ENCODE assay signal across 8 mouse cellular contexts in genomic region chr10:13553498-13553985, GRCm38 (mm10). TPM values are rescaled to one million over a fixed set of nuclear protein-coding genes. Genes with fewer than 3 reads are reported as not detected.
A peak's percentile ranks its signal among the peaks of the same experiment; 100 is the strongest.
DNase-seq lines count a peak whose midpoint lies in the region; ATAC-seq and TF ChIP-seq lines count a peak whose summit lies in the region.

No protein-coding gene starts in this region.

- H3K4me3 ChIP-seq in gastrocnemius, adult 2 months, result peak overlapping the region; percentile 95
- H3K4me3 ChIP-seq in CH12.LX (replicated peaks in 1 of 3; ENCODE audit: low read depth in 2 of 3, low read length in 2 of 3, poor library complexity in 1 of 3), result peak overlapping the region; percentile 73 to 86 (median 74)
- H3K4me3 ChIP-seq in forebrain, embryonic 13.5 days, result peak overlapping the region; percentile 79
- H3K4me3 ChIP-seq in liver, embryonic 16.5 days (ENCODE audit: low read depth, low read length), result peak overlapping the region; percentile 71

- TF ChIP-seq POLR2A in CH12.LX (IDR thresholded peaks at IDR 0.05; ENCODE audit: low read depth, low read length), result no peak

- no peaks in the 10 kb centered on the region for H3K27me3 ChIP-seq in CH12.LX (replicated peaks)
- H3K27me3 ChIP-seq in forebrain, embryonic 13.5 days, result no peaks in the 10 kb centered on the region
- H3K27me3 ChIP-seq in liver, embryonic 16.5 days (ENCODE audit: control insufficient read depth, insufficient read depth, low read depth, low read length), result no peaks in the 10 kb centered on the region

- DNase-seq in gastrocnemius, adult 2 months, result no peak
- no peak for DNase-seq in gastrocnemius, postnatal 10 days
- peak; percentile 11 for DNase-seq in CH12.LX (ENCODE audit: extremely low read depth)
- DNase-seq in ovary, postnatal 36 days (ENCODE audit: low spot score), result no peak
- DNase-seq in Muller cell, postnatal 12 days (ENCODE audit: inconsistent ontology term), result no peak
- DNase-seq in cerebellum, adult 8-10 months, result no peak

- peak; percentile 36 for ATAC-seq in forebrain, embryonic 13.5 days
- peak; percentile 11 for ATAC-seq in liver, embryonic 16.5 days (ENCODE audit: low read depth)

- intact Hi-C loops in gastrocnemius, adult 2 months (cut with DNase I), result loop anchor here (5.0 kb wide), 1 partner anchor 536 kb away; no protein-coding TSS in a partner anchor

- WGBS in forebrain, embryonic 13.5 days, result 28% methylated on average over 10 of the region's 10 CpGs
- WGBS in liver, embryonic 16.5 days (ENCODE audit: insufficient replicate concordance), result 18% methylated on average over 10 of the region's 10 CpGs

- TF ChIP-seq CTCF in gastrocnemius, adult 2 months (IDR thresholded peaks at IDR 0.05), result no peak
- no peak for TF ChIP-seq CTCF in CH12.LX (conservative IDR thresholded peaks at IDR 0.05 in 1 of 2, IDR thresholded peaks at IDR 0.05 in 1 of 2; ENCODE audit: low read depth in 2 of 2, low read length in 2 of 2)

- H3K4me2 ChIP-seq in CH12.LX (ENCODE audit: insufficient read depth, low read depth, poor library complexity, severe bottlenecking), result peak overlapping the region; percentile 86
- peak overlapping the region; percentile 68 for H3K4me2 ChIP-seq in forebrain, embryonic 13.5 days
- H3K4me2 ChIP-seq in liver, embryonic 16.5 days (ENCODE audit: low read depth, low read length), result peak overlapping the region; percentile 76

- dilution Hi-C loops in CH12.LX (cut with MboI; ENCODE audit: extremely low pct_ligation_motif_present, extremely low pct_unique_long_range_greater_than_20kb, low sequenced_read_pairs), result no loop called here

- peaks cover 4 to 35% of the 10 kb centered on the region in 2 experiments for H3K36me3 ChIP-seq in CH12.LX (replicated peaks in 1 of 2; ENCODE audit: control insufficient read depth in 1 of 2, insufficient read depth in 1 of 2, low read length in 1 of 2)
- no peaks in the 10 kb centered on the region; the same call in 1 of the 2 replicates for H3K36me3 ChIP-seq in forebrain, embryonic 13.5 days (ENCODE audit: poor library complexity, severe bottlenecking)
- H3K36me3 ChIP-seq in liver, embryonic 16.5 days (ENCODE audit: control insufficient read depth, insufficient read depth), result no peaks in the 10 kb centered on the region

- in situ Hi-C loops in CH12.LX (cut with MboI; ENCODE audit: low pct_ligation_motif_present, low pct_unique_long_range_greater_than_20kb, low sequenced_read_pairs), result loop anchor here (25.0 kb wide), 1 partner anchor 634 kb away; no protein-coding TSS in a partner anchor

- peak overlapping the region; percentile 90 for H3K27ac ChIP-seq in gastrocnemius, adult 2 months
- H3K27ac ChIP-seq in CH12.LX (ENCODE audit: insufficient read depth, low read depth), result no peak overlapping the region
- H3K27ac ChIP-seq in forebrain, embryonic 13.5 days, result no peak overlapping the region
- H3K27ac ChIP-seq in liver, embryonic 16.5 days (ENCODE audit: low read length), result peak overlapping the region; percentile 79

- peaks cover 3 to 17% of the 10 kb centered on the region in 2 experiments for H3K4me1 ChIP-seq in CH12.LX (ENCODE audit: control insufficient read depth in 1 of 2, insufficient read depth in 2 of 2)
- peaks cover 13% of the 10 kb centered on the region for H3K4me1 ChIP-seq in forebrain, embryonic 13.5 days
- H3K4me1 ChIP-seq in liver, embryonic 16.5 days (ENCODE audit: control insufficient read depth, low read depth, low read length), result peaks cover 9% of the 10 kb centered on the region

- peak overlapping the region; percentile 41 for H3K9ac ChIP-seq in CH12.LX (ENCODE audit: insufficient read depth, low read depth)
- peak overlapping the region; percentile 83 for H3K9ac ChIP-seq in forebrain, embryonic 13.5 days
- H3K9ac ChIP-seq in liver, embryonic 16.5 days (ENCODE audit: low read depth, low read length), result peak overlapping the region; percentile 73

- TF ChIP-seq RAD21 in CH12.LX (IDR thresholded peaks at IDR 0.05; ENCODE audit: low read depth, low read length), result no peak

- no peaks in the 10 kb centered on the region for H3K9me3 ChIP-seq in CH12.LX (replicated peaks; ENCODE audit: low read length)
- no peaks in the 10 kb centered on the region for H3K9me3 ChIP-seq in forebrain, embryonic 13.5 days (replicated peaks)
- no peaks in the 10 kb centered on the region for H3K9me3 ChIP-seq in liver, embryonic 16.5 days (replicated peaks; ENCODE audit: control insufficient read depth, low read length)

- no peak for TF ChIP-seq EP300 in CH12.LX (IDR thresholded peaks at IDR 0.05; ENCODE audit: low read length)

- H3K79me2 ChIP-seq in CH12.LX (replicated peaks; ENCODE audit: control insufficient read depth, extremely low read depth, insufficient read depth, poor library complexity, severe bottlenecking), result peaks cover 7% of the 10 kb centered on the region; the same call in 1 of the 2 replicates

TF ChIP-seq in CH12.LX, 34 proteins besides CTCF, POLR2A, EP300 and RAD21:
- no peak for TF ChIP-seq MAZ (IDR thresholded peaks at IDR 0.05; ENCODE audit: low read depth, low read length)
- no peak for TF ChIP-seq CHD2 (IDR thresholded peaks at IDR 0.05; ENCODE audit: low read length)
- TF ChIP-seq TBP (conservative IDR thresholded peaks at IDR 0.05; ENCODE audit: low read depth, low read length), result no peak
- no peak for TF ChIP-seq SIN3A (IDR thresholded peaks at IDR 0.05; ENCODE audit: low read length)
- TF ChIP-seq JUND (conservative IDR thresholded peaks at IDR 0.05; ENCODE audit: low read depth, low read length), result no peak
- TF ChIP-seq ZNF384 (IDR thresholded peaks at IDR 0.05; ENCODE audit: low read depth, low read length), result no peak
- no peak for TF ChIP-seq ETS1 (conservative IDR thresholded peaks at IDR 0.05; ENCODE audit: low read depth, low read length)
- TF ChIP-seq USF1 (IDR thresholded peaks at IDR 0.05; ENCODE audit: low read depth, low read length), result no peak
- no peak for TF ChIP-seq HCFC1 (IDR thresholded peaks at IDR 0.05; ENCODE audit: low read depth, low read length)
- TF ChIP-seq ZMIZ1 (IDR thresholded peaks at IDR 0.05; ENCODE audit: low read depth, low read length), result no peak
- no peak for TF ChIP-seq MXI1 (IDR thresholded peaks at IDR 0.05; ENCODE audit: low read depth, low read length)

RNA-seq across cellular contexts. Expression of gene Pex3, which starts 0.6 kb away (rescaled TPM):
- 10 to 100 TPM in 1 of 2 experiments, 1 to 10 TPM in 1; 8.7 to 10.2 TPM for total RNA-seq in gastrocnemius, adult 2 months (2021)
- total RNA-seq in gastrocnemius, postnatal 10 days (2021), result 10 to 100 TPM; 13.3 to 16.1 TPM
- total RNA-seq in CH12.LX (2012; rRNA removed) (13.9 and 14.6 TPM in 2 replicates), CH12.LX (2014; rRNA removed) (34.9 and 37.7 TPM in 2 replicates)
- polyA plus RNA-seq in CH12.LX (2012; ENCODE audit: insufficient read length, low read depth), result 23.3 and 24.9 TPM in 2 replicates
- polyA plus RNA-seq in forebrain, embryonic 13.5 days (2015; fragmentation: Nextera tagmentation; extraction: Ambion mirVana), result 22.9 and 23.8 TPM in 2 replicates
- polyA plus RNA-seq in liver, embryonic 16.5 days (2015; fragmentation: Nextera tagmentation; extraction: Ambion mirVana), result 9.5 and 9.8 TPM in 2 replicates

RNA-seq across cellular contexts. Expression of gene Adat2, which starts 0.8 kb away (rescaled TPM):
- total RNA-seq in gastrocnemius, adult 2 months (2021), result 1 to 10 TPM; 2.9 to 3.3 TPM
- 1 to 10 TPM; 3.5 to 3.7 TPM for total RNA-seq in gastrocnemius, postnatal 10 days (2021)
- 9.2 and 10.4 TPM in 2 replicates for total RNA-seq in CH12.LX (2012; rRNA removed)
- 10.5 and 11.6 TPM in 2 replicates for total RNA-seq in CH12.LX (2014; rRNA removed)
- polyA plus RNA-seq in CH12.LX (2012; ENCODE audit: insufficient read length, low read depth), result 17.1 and 20.6 TPM in 2 replicates
- 3.0 TPM in 2 replicates for polyA plus RNA-seq in forebrain, embryonic 13.5 days (2015; fragmentation: Nextera tagmentation; extraction: Ambion mirVana)
- 1.7 and 1.8 TPM in 2 replicates for polyA plus RNA-seq in liver, embryonic 16.5 days (2015; fragmentation: Nextera tagmentation; extraction: Ambion mirVana)

RNA-seq across cellular contexts. Expression of gene Fuca2, which starts 54.2 kb away (rescaled TPM):
- total RNA-seq in gastrocnemius, adult 2 months (2021), result 10 to 100 TPM; 11.4 to 15.1 TPM
- 10 to 100 TPM; 15.2 to 15.7 TPM for total RNA-seq in gastrocnemius, postnatal 10 days (2021)
- total RNA-seq in CH12.LX (2012; rRNA removed) (23.3 and 28.2 TPM in 2 replicates), CH12.LX (2014; rRNA removed) (36.4 and 37.5 TPM in 2 replicates)
- polyA plus RNA-seq in CH12.LX (2012; ENCODE audit: insufficient read length, low read depth), result 42.2 and 48.5 TPM in 2 replicates
- 16.8 and 18.2 TPM in 2 replicates for polyA plus RNA-seq in forebrain, embryonic 13.5 days (2015; fragmentation: Nextera tagmentation; extraction: Ambion mirVana)
- 47.7 and 53.7 TPM in 2 replicates for polyA plus RNA-seq in liver, embryonic 16.5 days (2015; fragmentation: Nextera tagmentation; extraction: Ambion mirVana)

Comparison
In these comparisons a context has a peak if more than half of its experiments do, and no peak if none do; other contexts are left out.
1. H3K27ac ChIP-seq: peak in gastrocnemius, adult 2 months (single experiment) and liver, embryonic 16.5 days (single experiment); none in CH12.LX (single experiment) and forebrain, embryonic 13.5 days (single experiment).
2. Peak in every context shown above with its lines, with median percentiles within 50 percentile points of each other: H3K4me3 ChIP-seq, H3K4me2 ChIP-seq and H3K9ac ChIP-seq.